Mouse (Mus musculus) cortical plate, adult 2 months (tissue): Measurements from ENCODE around the gene Ttc28. TPM values are rescaled to one million over a fixed set of nuclear protein-coding genes. Genes with fewer than 3 reads are reported as not detected.
A peak's percentile ranks its signal among the peaks of the same experiment; 100 is the strongest.

Experiments
- H3K27ac ChIP-seq: fragments of 200-500 bp; 2 replicates; pipeline ENCODE4 v1.5.1; 2012; ENCODE audit warnings: low read length, control low read depth, inconsistent platforms; ENCODE audit not compliant: insufficient read depth
- H3K4me1 ChIP-seq: fragments of 200-500 bp; 2 replicates; pipeline ENCODE4 v1.6.1; 2011; ENCODE audit warnings: low read length; ENCODE audit not compliant: control insufficient read depth, insufficient read depth
- H3K4me3 ChIP-seq: fragments of 200-500 bp; 2 replicates; pipeline ENCODE4 v1.5.1; 2011; ENCODE audit warnings: mild to moderate bottlenecking, low read length, control low read depth; ENCODE audit not compliant: insufficient read depth
- CTCF ChIP-seq: fragments of 200-500 bp; IDR thresholded peaks from 2 replicates; pipeline ENCODE4 v1.5.1; 2011; ENCODE audit warnings: mild to moderate bottlenecking, control low read depth, low read length; ENCODE audit not compliant: insufficient read depth; ENCODE audit errors: extremely low read depth
- POLR2A ChIP-seq: fragments of 200-500 bp; IDR thresholded peaks from 2 replicates; pipeline ENCODE4 v1.6.1; 2011; ENCODE audit warnings: mild to moderate bottlenecking, low read length, control low read depth; ENCODE audit not compliant: insufficient read depth; ENCODE audit errors: extremely low read depth
- polyA plus RNA-seq: library from polyadenylated mRNA; depleted of rRNA; stranded (reverse); fragments of >200 nt; gene quantifications from 2 replicates; pipeline ENCODE4 v1.2.3, GENCODE M21; 2012

The Ttc28 gene
- polyA plus RNA-seq, 1 experiment, result 3.7 TPM

DNA sequence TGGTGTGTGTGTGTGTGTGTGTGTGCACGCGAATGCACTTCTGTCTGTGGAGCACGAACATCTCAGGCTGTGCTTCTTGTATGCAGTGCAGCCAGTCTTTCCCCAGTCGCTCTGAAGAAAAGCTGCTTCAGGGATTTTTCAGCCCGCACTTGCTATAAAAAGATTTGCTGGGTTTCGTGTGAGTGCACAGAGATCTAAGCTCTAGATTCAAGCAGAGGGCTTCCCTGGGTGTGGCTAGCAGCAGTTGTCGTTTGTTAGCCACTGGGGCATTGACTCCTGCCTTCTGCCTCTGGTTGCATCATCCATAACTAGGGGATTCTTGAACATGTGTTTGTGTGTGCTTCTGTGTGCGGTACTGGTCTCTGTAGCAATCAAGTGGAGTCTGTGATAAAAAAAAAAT lies 175.9 kb downstream of the Ttc28 start:
- H3K27ac ChIP-seq, result no peak overlapping the region
- peak overlapping the region; percentile 22; the same call in 1 of the 2 replicates for H3K4me3 ChIP-seq
- peaks cover 3% of the 10 kb centered on the region for H3K4me1 ChIP-seq
- no peak for TF ChIP-seq CTCF

DNA sequence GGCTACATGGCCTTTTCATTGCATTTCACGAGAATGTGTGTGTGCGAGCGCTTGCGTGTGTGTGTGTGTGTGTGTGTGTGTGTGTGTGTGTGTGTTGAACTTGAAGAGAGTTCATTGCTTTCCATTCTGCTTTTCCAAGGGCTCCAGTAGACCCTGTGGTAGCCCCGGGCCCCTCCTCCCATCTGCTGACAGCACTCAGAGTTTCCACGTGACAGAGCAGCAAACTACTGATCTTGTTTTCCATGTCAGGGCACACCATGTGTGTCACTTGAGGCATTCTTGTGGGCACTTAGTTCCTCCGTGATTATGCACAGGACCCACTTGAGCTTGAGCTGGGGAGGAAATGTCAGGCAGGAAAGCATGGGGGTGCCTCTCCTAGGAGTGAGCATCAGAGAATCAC lies 177.5 kb downstream of the Ttc28 start:
- Histone ChIP-seq H3K4me1 (peaks cover 3% of the 10 kb centered on the region), H3K27ac (no peak overlapping the region)
- TF ChIP-seq POLR2A (no peak), CTCF (no peak)

DNA sequence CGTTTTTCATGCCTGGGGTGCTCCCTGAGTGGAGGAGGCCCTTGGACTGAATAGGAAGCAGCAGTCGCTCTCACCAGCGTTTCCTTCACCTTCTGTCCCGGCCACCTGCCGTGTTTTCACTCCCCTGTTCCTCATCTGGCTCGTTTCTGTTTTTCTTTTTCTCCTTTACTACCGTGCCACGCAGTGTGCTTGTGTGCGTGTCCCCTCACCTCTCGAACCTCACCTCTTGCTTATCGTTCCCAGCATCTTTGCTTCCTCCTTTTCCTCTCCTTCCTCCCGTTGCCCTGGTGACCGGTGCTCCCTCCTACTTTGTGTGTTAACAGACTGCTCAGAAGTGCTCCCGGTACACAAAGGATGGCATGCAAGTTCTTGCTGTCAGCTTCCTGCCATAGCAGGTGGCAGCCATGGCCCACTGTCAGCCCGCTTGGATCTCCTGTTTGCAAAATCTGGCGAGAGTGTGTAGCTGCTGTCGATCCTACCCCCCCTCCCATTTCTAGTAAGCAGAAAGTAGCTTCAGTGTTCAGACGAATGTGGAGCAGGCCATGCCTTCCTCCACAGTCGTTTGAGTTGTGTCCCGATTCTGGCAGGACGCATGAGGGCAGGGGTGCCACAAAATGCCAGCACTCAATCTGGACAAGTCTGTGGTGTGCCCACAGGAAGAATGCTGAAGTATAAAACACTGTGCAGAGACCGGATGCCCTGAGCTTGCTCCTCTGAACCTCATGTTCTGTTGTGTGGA lies 179.0 kb downstream of the Ttc28 start:
- H3K4me1 ChIP-seq, result peaks cover 3% of the 10 kb centered on the region
- no peak overlapping the region for H3K27ac ChIP-seq
- H3K4me3 ChIP-seq, result peak overlapping the region; percentile 5; the same call in 1 of the 2 replicates
- TF ChIP-seq CTCF, result no peak
- no peak for TF ChIP-seq POLR2A

More for the DNA sequence above, 177.5 kb downstream of the Ttc28 start:
- H3K4me3 ChIP-seq, result no peak overlapping the region

DNA sequence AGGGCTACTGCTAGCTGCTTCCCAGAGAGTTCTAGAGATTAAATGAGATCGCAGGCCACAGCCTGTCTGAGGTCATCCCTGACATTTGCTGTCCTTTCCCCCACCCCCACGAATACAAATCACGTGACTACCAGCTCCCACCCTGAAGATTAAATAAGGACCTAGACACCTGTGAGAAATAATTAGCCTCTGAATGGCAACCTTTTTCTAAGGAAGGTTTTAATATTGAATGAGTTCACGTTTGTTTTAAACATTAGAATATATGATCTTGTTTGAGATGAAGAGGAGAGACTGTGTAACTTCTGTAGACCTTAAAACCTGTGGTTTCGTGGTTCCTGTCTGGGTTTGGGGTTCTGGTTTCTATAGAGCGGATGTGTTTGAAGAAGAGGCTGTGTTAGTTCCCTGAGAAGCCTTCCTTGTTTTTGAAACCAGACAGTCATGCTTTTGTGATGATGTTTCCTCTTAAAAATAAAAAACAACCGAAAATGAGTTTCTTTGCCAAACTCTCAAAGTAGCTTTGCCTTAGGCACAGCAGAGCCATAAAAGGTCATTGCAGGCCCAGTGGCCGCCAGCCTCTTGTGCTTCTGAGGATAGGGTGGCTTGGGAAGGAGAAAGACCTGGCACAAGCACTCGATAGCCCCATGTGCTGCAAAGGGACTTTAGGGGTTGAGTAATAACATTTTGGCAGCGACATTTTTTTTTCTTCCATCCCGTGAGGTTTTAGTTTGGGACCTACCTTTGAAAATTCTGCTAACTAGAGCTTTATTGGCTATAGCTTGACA lies 179.7 kb downstream of the Ttc28 start:
- Histone ChIP-seq H3K4me1 (peaks cover 3% of the 10 kb centered on the region), H3K4me3 (no peak overlapping the region), H3K27ac (no peak overlapping the region)
- TF ChIP-seq CTCF (no peak), POLR2A (no peak)

DNA sequence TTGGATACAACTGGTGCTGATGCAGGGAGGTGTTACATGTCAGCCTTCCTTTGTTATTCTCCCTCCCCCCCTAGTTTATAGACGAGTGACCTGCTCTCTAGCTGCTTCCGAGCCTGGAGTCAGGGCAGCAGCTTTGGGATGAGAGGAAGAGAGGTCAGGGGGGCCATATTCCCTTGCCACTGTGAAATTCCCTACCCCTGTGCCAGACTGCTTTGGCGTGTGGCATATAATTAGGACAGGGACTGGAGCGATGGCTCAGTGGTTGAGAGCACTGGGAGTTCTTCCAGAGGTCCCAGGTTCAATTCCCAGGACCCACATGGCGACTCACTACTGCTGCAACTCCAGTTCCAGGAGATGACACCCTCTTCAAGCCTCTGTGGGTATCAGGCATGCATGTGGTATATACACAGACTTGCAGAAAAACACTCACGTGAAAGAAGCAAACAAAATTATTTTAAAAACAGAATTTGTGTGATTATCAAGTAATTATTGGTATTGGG lies 180.7 kb downstream of the Ttc28 start:
- peaks cover 3% of the 10 kb centered on the region; the same call in 1 of the 2 replicates for H3K4me1 ChIP-seq
- H3K27ac ChIP-seq, result no peak overlapping the region
- no peak for TF ChIP-seq CTCF
- no peak for TF ChIP-seq POLR2A
- H3K4me3 ChIP-seq, result no peak overlapping the region

DNA sequence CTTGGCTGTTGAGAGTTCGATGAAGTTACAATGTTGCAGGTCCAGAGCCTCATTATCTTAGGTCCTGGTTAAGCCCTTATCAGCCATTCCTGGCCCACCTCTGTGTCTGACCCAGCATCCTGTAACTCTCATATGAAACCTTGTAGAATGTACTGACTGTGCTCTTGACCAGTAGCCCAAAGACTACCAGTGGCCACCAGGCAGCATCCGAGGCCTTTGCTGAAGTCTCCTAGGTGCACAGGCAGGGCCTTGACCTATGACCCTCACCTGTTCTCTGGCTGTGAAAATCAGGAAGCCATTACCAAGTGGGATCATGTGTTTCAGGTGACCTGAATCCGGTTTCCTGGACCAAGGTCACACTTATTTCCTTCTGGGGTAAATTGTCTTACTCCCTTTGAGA lies 183.6 kb downstream of the Ttc28 start:
- Histone ChIP-seq H3K27ac (no peak overlapping the region), H3K4me1 (0 out of 2 replicates have a peak, but pooled peaks cover 1% of the 10 kb centered on the region)
- no peak for TF ChIP-seq CTCF
- no peak for TF ChIP-seq POLR2A

DNA sequence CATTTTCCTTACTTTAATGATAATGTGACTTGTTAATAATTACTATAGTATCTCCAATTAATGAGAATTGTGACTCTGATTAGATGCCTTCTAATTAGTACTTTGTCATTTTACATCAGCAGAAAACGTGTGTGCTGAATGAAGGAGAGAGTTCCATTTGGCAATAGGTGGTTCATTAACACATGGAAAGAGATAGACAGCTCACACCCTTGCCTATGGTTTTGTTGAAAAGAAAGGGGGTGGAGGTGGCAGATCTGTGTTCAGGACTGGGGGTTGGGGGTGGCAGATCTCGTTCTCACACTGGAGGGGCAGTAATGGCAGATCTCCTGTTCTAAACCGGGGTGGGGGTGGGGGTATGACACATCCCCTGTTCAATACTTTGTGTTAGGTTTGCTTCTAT lies 184.4 kb downstream of the Ttc28 start:
- Histone ChIP-seq H3K4me1 (no peaks in the 10 kb centered on the region), H3K4me3 (no peak overlapping the region), H3K27ac (no peak overlapping the region)
- TF ChIP-seq CTCF (no peak), POLR2A (no peak)

More for the DNA sequence above, 183.6 kb downstream of the Ttc28 start:
- H3K4me3 ChIP-seq, result no peak overlapping the region

DNA sequence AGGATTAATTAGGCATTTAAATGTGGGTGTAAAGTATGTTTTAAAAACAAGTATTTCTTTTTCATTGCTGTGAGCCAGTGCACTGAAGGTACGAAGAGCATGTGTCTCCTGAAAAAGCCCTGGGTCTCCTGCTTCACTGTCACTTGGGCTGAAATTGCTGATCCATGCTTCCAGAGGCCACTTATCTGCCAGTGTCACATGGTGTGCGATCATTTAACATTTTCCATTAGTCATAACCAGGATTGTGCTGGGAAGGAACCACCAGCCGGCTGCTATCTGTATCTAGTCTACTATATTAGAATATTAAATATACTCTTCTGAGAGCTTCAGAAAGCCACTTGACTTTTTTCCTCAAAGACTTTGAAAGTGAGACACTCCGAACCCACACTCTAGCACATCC lies 186.2 kb downstream of the Ttc28 start:
- TF ChIP-seq POLR2A, result no peak
- TF ChIP-seq CTCF, result no peak
- no peaks in the 10 kb centered on the region for H3K4me1 ChIP-seq
- no peak overlapping the region for H3K4me3 ChIP-seq
- no peak overlapping the region for H3K27ac ChIP-seq

DNA sequence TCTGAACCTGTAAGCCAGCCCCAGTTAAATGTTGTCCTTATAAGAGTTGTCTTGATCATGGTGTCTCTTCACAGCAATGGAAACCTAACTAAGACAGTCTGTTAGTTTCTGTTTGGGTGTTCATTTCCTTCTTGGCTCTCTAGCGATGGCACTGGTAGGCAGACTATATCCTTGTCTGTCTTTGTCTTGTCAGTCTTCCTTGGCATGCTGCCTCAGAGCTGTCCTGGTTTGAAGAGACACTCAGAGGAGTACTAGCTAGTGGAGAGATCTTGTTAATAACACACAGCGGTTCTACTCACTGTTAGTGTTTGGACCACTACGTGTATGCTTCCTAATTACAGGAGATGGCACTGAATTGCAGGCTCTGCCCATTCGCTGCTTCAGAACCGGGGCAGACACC lies 189.9 kb downstream of the Ttc28 start:
- H3K4me1 ChIP-seq, result no peaks in the 10 kb centered on the region
- H3K27ac ChIP-seq, result no peak overlapping the region
- H3K4me3 ChIP-seq, result no peak overlapping the region
- no peak for TF ChIP-seq POLR2A
- no peak for TF ChIP-seq CTCF
